Comparison of ENCODE assay signal across 8 mouse cellular contexts in the genomic region with DNA sequence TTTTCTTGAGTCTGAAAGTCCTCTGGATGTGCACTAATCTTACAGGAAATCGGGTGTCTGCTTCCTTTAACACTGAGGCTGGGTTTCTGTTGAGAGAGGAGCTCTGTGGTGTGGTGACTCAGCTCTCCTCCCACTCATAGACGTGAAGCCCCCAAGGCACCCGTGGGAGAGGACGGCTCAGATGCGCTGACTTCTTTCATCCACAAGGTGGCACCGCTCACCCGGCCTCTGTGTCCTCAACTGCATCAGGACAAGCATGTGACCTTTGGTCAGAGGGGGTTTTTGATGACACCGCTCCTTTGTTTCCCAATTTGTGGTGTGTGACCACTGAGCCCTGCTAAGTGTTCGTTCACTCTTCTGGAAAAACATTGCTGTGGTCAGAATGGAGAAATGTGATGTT. TPM values are rescaled to one million over a fixed set of nuclear protein-coding genes. Genes with fewer than 3 reads are reported as not detected.
A peak's percentile ranks its signal among the peaks of the same experiment; 100 is the strongest.
DNase-seq lines count a peak whose midpoint lies in the region; TF ChIP-seq lines count a peak whose summit lies in the region.

No protein-coding gene starts in this region.

- TF ChIP-seq POLR2A in cortical plate, adult 2 months (IDR thresholded peaks at IDR 0.05; ENCODE audit: extremely low read depth, insufficient read depth, low read length): no peak

- no peak overlapping the region for H3K4me3 ChIP-seq in cortical plate, adult 2 months (ENCODE audit: insufficient read depth, low read length)

- peak; percentile 26; the same call in 1 of the 2 replicates for TF ChIP-seq CTCF in cortical plate, adult 2 months (IDR thresholded peaks at IDR 0.05; ENCODE audit: extremely low read depth, insufficient read depth, low read length)

- intact Hi-C loops in gastrocnemius, postnatal 14 days (cut with DNase I; ENCODE audit: low total_unique reads): no loop called here

- H3K4me1 ChIP-seq in cortical plate, adult 2 months (ENCODE audit: control insufficient read depth, insufficient read depth, low read length): no peaks in the 10 kb centered on the region

- DNase-seq in gastrocnemius, postnatal 14 days: peak; percentile 15
- DNase-seq in gastrocnemius, postnatal 25 days: no peak
- peak; percentile 29 for DNase-seq in retina, postnatal 1 day
- DNase-seq in retina, embryonic 14.5 days (ENCODE audit: low spot score): no peak
- peak; percentile 26 for DNase-seq in right cerebral cortex, postnatal 14 days
- no peak for DNase-seq in embryo, embryonic 10.5 days (ENCODE audit: low spot score)
- no peak for DNase-seq in ovary, postnatal 14 days (ENCODE audit: low spot score)

- no peak overlapping the region for H3K27ac ChIP-seq in cortical plate, adult 2 months (ENCODE audit: insufficient read depth, low read length)

RNA-seq across cellular contexts. Expression of gene Crlf2, which starts 10.1 kb away (rescaled TPM):
- 1 to 10 TPM; 8.0 to 8.5 TPM for total RNA-seq in gastrocnemius, postnatal 14 days (2021)
- total RNA-seq in gastrocnemius, postnatal 25 days (2021): 1 to 10 TPM; 3.0 to 4.4 TPM
- 26.5 and 28.2 TPM in 2 replicates for polyA plus RNA-seq in cortical plate, adult 2 months (2012; rRNA removed)

Comparison
In these comparisons a context has a peak if more than half of its experiments do, and no peak if none do; other contexts are left out.
1. DNase-seq: peak in gastrocnemius, postnatal 14 days (single experiment), retina, postnatal 1 day (single experiment) and right cerebral cortex, postnatal 14 days (single experiment); none in gastrocnemius, postnatal 25 days (single experiment), retina, embryonic 14.5 days (single experiment), embryo, embryonic 10.5 days (single experiment) and ovary, postnatal 14 days (single experiment).